Mouse (Mus musculus): ENCODE measurements around the gene Ccser1. TPM values are rescaled to one million over a fixed set of nuclear protein-coding genes. Genes with fewer than 3 reads are reported as not detected.

The Ccser1 gene
- polyA plus RNA-seq, 1 experiment from 2014 or later = 6.6 TPM

DNA sequence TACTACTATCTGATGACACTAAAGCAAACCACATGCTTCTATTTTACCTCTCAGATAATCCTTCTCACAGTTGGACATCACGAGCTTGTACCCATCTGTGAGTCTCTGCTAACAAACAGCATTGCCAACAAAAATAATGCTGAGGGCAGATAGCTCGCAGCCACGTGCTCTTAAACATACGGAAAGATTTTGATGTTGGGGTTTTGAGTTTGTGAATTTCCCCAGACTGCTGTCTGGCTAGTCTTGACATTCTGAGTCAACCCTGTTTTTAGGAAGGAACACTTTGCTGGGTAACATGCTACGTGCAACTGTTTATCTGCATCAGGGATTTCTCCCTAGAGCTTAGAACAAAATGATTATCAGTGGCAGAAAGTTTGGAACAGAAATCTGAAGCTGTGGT lies 52.9 kb downstream of the Ccser1 start:
- 80% methylated on average over 5 of the region's 5 CpGs for WGBS
- Histone ChIP-seq H3K9me3 (ENCODE audit: control insufficient read depth) (no peaks in the 10 kb centered on the region), H3K4me3 (ENCODE audit: low read depth, low read length) (no peak overlapping the region), H3K27ac (ENCODE audit: low read depth, low read length) (no peak overlapping the region), H3K4me1 (replicated peaks; ENCODE audit: control insufficient read depth, insufficient read depth, low read length) (no peaks in the 10 kb centered on the region), H3K4me2 (replicated peaks; ENCODE audit: low read depth) (no peak overlapping the region), H3K36me3 (ENCODE audit: control insufficient read depth, insufficient read depth) (no peaks in the 10 kb centered on the region), H3K27me3 (replicated peaks; ENCODE audit: control insufficient read depth, insufficient read depth, low read length) (no peaks in the 10 kb centered on the region), H3K9ac (ENCODE audit: low read depth, low read length) (no peak overlapping the region)
- no peak for TF ChIP-seq CTCF (IDR thresholded peaks at IDR 0.05; ENCODE audit: low read depth)
- no peak for ATAC-seq

DNA sequence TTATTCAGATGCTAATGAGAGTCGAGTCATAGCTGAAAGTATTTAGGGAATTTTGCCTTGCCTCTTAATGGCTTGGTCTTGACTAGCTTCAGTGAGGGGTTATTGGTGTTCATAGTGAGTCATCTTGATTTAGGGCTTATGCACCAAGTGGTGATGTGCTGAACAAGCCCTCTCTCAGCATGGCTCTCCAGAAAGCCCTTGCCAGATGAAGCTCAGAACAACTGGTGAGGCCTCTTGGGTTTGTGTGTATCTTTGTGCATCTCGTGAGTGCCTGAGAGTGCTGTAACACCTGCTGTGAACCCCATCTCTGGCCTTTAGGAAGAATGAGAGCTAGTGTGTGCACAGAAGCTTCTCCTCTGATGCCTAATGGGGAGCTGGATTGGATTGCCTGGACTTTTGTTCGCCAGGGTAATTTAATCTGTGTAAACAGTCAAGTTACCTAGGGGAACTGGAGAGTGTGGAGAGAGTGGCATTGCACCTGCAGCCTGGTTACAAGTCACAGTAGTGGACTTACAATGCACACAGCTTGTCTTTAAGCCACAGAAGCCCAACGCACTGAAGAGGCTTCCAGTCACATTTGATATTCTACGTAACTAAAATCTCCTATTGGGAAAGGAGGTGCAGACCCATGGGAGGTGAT lies 53.5 kb downstream of the Ccser1 start:
- no peak overlapping the region for H3K4me3 ChIP-seq (ENCODE audit: low read depth, low read length)
- TF ChIP-seq CTCF (IDR thresholded peaks at IDR 0.05; ENCODE audit: low read depth) = no peak
- no peak overlapping the region for H3K4me2 ChIP-seq (replicated peaks; ENCODE audit: low read depth)
- no peaks in the 10 kb centered on the region for H3K9me3 ChIP-seq (ENCODE audit: control insufficient read depth)
- 44% methylated on average over 5 of the region's 5 CpGs for WGBS
- H3K36me3 ChIP-seq (ENCODE audit: control insufficient read depth, insufficient read depth) = no peaks in the 10 kb centered on the region
- no peak overlapping the region for H3K9ac ChIP-seq (ENCODE audit: low read depth, low read length)
- no peaks in the 10 kb centered on the region for H3K27me3 ChIP-seq (replicated peaks; ENCODE audit: control insufficient read depth, insufficient read depth, low read length)
- no peaks in the 10 kb centered on the region for H3K4me1 ChIP-seq (replicated peaks; ENCODE audit: control insufficient read depth, insufficient read depth, low read length)
- ATAC-seq = 0 out of 2 replicates have a peak, but pooled peaks have one; percentile 28
- no peak overlapping the region for H3K27ac ChIP-seq (ENCODE audit: low read depth, low read length)

GRCm38 (mm10) chr6:61240618-61241017 lies 60.5 kb downstream of the Ccser1 start:
- no peaks in the 10 kb centered on the region for H3K9me3 ChIP-seq (ENCODE audit: control insufficient read depth)
- no peak for TF ChIP-seq CTCF (IDR thresholded peaks at IDR 0.05; ENCODE audit: low read depth)

GRCm38 (mm10) chr6:61242556-61242955 lies 62.4 kb downstream of the Ccser1 start:
- Histone ChIP-seq H3K4me1 (replicated peaks; ENCODE audit: control insufficient read depth, insufficient read depth, low read length) (no peaks in the 10 kb centered on the region), H3K9me3 (ENCODE audit: control insufficient read depth) (no peaks in the 10 kb centered on the region), H3K27me3 (replicated peaks; ENCODE audit: control insufficient read depth, insufficient read depth, low read length) (no peaks in the 10 kb centered on the region), H3K27ac (ENCODE audit: low read depth, low read length) (no peak overlapping the region), H3K4me3 (ENCODE audit: low read depth, low read length) (no peak overlapping the region), H3K9ac (ENCODE audit: low read depth, low read length) (no peak overlapping the region), H3K36me3 (ENCODE audit: control insufficient read depth, insufficient read depth) (no peaks in the 10 kb centered on the region), H3K4me2 (replicated peaks; ENCODE audit: low read depth) (no peak overlapping the region)
- no peak for ATAC-seq
- WGBS = 86% methylated on average over 3 of the region's 3 CpGs
- TF ChIP-seq CTCF (IDR thresholded peaks at IDR 0.05; ENCODE audit: low read depth) = no peak

More at GRCm38 (mm10) chr6:61240618-61241017, 60.5 kb downstream of the Ccser1 start:
- H3K4me3 ChIP-seq (ENCODE audit: low read depth, low read length) = no peak overlapping the region
- ATAC-seq = no peak
- no peak overlapping the region for H3K9ac ChIP-seq (ENCODE audit: low read depth, low read length)
- no peaks in the 10 kb centered on the region for H3K4me1 ChIP-seq (replicated peaks; ENCODE audit: control insufficient read depth, insufficient read depth, low read length)
- no peak overlapping the region for H3K27ac ChIP-seq (ENCODE audit: low read depth, low read length)
- no peaks in the 10 kb centered on the region for H3K36me3 ChIP-seq (ENCODE audit: control insufficient read depth, insufficient read depth)
- H3K4me2 ChIP-seq (replicated peaks; ENCODE audit: low read depth) = no peak overlapping the region
- no peaks in the 10 kb centered on the region for H3K27me3 ChIP-seq (replicated peaks; ENCODE audit: control insufficient read depth, insufficient read depth, low read length)
- whole genome bisulfite sequencing = 74% methylated on average over 2 of the region's 2 CpGs

DNA sequence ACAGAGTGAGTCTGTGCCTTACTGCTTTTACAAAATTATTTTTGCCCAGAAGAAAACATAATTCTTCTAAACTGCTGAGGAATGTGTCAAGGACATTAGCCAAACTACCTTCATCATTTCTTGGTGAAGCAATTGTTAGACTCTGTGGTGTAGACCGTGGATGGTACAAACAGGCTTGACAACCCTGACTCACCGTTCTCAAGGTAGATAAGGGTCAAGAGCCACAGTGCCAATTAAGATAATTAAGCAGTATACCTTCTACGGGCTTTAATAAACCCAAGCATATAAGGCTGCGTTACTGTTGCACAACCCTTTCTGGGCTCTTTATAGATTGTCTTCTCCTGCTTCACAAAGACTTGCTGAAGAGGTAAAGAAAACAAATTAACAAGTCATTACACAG lies 66.4 kb downstream of the Ccser1 start:
- 35% methylated on average over 4 of the region's 4 CpGs for WGBS
- no peaks in the 10 kb centered on the region for H3K27me3 ChIP-seq (replicated peaks; ENCODE audit: control insufficient read depth, insufficient read depth, low read length)
- H3K9me3 ChIP-seq (ENCODE audit: control insufficient read depth) = no peaks in the 10 kb centered on the region
- H3K36me3 ChIP-seq (ENCODE audit: control insufficient read depth, insufficient read depth) = no peaks in the 10 kb centered on the region
- no peaks in the 10 kb centered on the region for H3K4me1 ChIP-seq (replicated peaks; ENCODE audit: control insufficient read depth, insufficient read depth, low read length)
- no peak overlapping the region for H3K4me3 ChIP-seq (ENCODE audit: low read depth, low read length)
- no peak overlapping the region for H3K27ac ChIP-seq (ENCODE audit: low read depth, low read length)
- H3K4me2 ChIP-seq (replicated peaks; ENCODE audit: low read depth) = no peak overlapping the region
- H3K9ac ChIP-seq (ENCODE audit: low read depth, low read length) = no peak overlapping the region
- no peak for TF ChIP-seq CTCF (IDR thresholded peaks at IDR 0.05; ENCODE audit: low read depth)
- peak; percentile 92 for ATAC-seq

- Histone ChIP-seq H3K4me3 (ENCODE audit: low read depth, low read length) (no peak overlapping the region), H3K9me3 (ENCODE audit: control insufficient read depth) (no peaks in the 10 kb centered on the region), H3K4me1 (replicated peaks; ENCODE audit: control insufficient read depth, insufficient read depth, low read length) (no peaks in the 10 kb centered on the region), H3K27me3 (replicated peaks; ENCODE audit: control insufficient read depth, insufficient read depth, low read length) (no peaks in the 10 kb centered on the region), H3K9ac (ENCODE audit: low read depth, low read length) (no peak overlapping the region), H3K27ac (ENCODE audit: low read depth, low read length) (no peak overlapping the region), H3K4me2 (replicated peaks; ENCODE audit: low read depth) (no peak overlapping the region), H3K36me3 (ENCODE audit: control insufficient read depth, insufficient read depth) (no peaks in the 10 kb centered on the region)
- TF ChIP-seq CTCF (IDR thresholded peaks at IDR 0.05; ENCODE audit: low read depth) = no peak
- WGBS = 80% methylated on average over 4 of the region's 4 CpGs
- ATAC-seq = no peak
Measured at GRCm38 (mm10) chr6:61247842-61248472, 67.8 kb downstream of the Ccser1 start.

All from intestine, postnatal 0 days (tissue).